Mouse (Mus musculus) intestine, embryonic 16.5 days (tissue): ENCODE data around the gene Tns1. TPM values are rescaled to one million over a fixed set of nuclear protein-coding genes. Genes with fewer than 3 reads are reported as not detected.

Source experiments
- ATAC-seq: fragments of 200-750 bp; cut with Nextera tagmentation; 2 replicates; pipeline ENCODE4 v1.8.0; 2017; ENCODE audit warnings: moderate TSS enrichment, moderate library complexity
- H3K27ac ChIP-seq: fragments of 300-500 bp; sonication (generic); 2 replicates; pipeline ENCODE4 v1.5.1; 2014; ENCODE audit warnings: mild to moderate bottlenecking, low read length
- H3K27me3 ChIP-seq: fragments of 300-500 bp; sonication (generic); replicated peaks from 2 replicates; pipeline ENCODE4 v1.6.1; 2014; ENCODE audit warnings: low read length, control low read depth, mixed read lengths; ENCODE audit not compliant: control insufficient read depth, insufficient read depth
- H3K36me3 ChIP-seq: fragments of 300-500 bp; sonication (generic); 2 replicates; pipeline ENCODE4 v1.6.1; 2014; ENCODE audit warnings: low read length, control low read depth; ENCODE audit not compliant: control insufficient read depth, insufficient read depth
- H3K4me1 ChIP-seq: fragments of 300-500 bp; sonication (generic); 2 replicates; pipeline ENCODE4 v1.6.1; 2014; ENCODE audit warnings: low read length, control low read depth, mixed read lengths; ENCODE audit not compliant: control insufficient read depth, insufficient read depth
- H3K4me2 ChIP-seq: fragments of 300-500 bp; sonication (generic); 2 replicates; pipeline ENCODE4 v1.6.1; 2014; ENCODE audit warnings: low read depth, low read length, control low read depth
- H3K4me3 ChIP-seq: fragments of 300-500 bp; sonication (generic); 2 replicates; pipeline ENCODE4 v1.5.1; 2014; ENCODE audit warnings: mild to moderate bottlenecking, low read length
- H3K9ac ChIP-seq: fragments of 300-500 bp; sonication (generic); 2 replicates; pipeline ENCODE4 v1.6.1; 2014; ENCODE audit warnings: low read depth, low read length
- H3K9me3 ChIP-seq: fragments of 300-500 bp; sonication (generic); 2 replicates; pipeline ENCODE4 v1.6.1; 2016; ENCODE audit warnings: low read length, control low read depth; ENCODE audit not compliant: control insufficient read depth
- WGBS: fragments of 180-500 bp; shearing (Covaris S2); extraction: QIAGEN DNeasy Blood & Tissue Kit; methylation state at CpG from one replicate; pipeline ENCODE4 v1.1.7; 2014; 5-methylcytosine and 5-hydroxymethylcytosine counted together
- polyA plus RNA-seq: library from polyadenylated mRNA; unstranded; fragments of >200 nt; fragmentation: Nextera tagmentation; extraction: Ambion mirVana; gene quantifications from 2 replicates; pipeline ENCODE4 v1.2.1, GENCODE M21; 2015

Tns1 gene
- polyA plus RNA-seq, 1 experiment from 2014 or later = 20.2 TPM

DNA sequence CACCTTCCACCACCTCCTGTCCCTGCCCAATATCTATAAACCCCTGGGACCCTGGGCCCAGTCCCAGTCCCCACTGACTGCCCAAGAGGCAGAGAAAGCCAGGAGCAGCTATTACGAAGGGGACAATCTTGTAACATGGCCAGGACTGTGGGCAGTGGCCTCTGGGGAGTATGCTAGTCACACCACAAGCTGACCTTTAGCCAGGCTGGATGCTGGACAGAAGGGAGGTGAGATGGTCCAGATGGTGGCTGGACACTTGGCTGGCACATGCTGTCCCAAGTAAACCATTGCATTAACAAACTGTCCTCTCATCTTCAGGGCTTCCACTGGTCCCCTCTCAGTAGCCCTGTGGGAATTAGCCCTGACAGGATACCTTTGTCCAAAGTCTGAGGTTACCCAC, 79.8 kb downstream of the Tns1 start:
- H3K36me3 ChIP-seq = no peaks in the 10 kb centered on the region
- H3K9me3 ChIP-seq = no peaks in the 10 kb centered on the region
- no peak overlapping the region for H3K9ac ChIP-seq
- H3K27ac ChIP-seq = no peak overlapping the region
- ATAC-seq = no peak
- no peaks in the 10 kb centered on the region for H3K27me3 ChIP-seq
- WGBS = 80% methylated on average over 1 of the region's 1 CpGs
- no peak overlapping the region for H3K4me3 ChIP-seq
- H3K4me2 ChIP-seq = no peak overlapping the region
- H3K4me1 ChIP-seq = peaks cover 31% of the 10 kb centered on the region

DNA sequence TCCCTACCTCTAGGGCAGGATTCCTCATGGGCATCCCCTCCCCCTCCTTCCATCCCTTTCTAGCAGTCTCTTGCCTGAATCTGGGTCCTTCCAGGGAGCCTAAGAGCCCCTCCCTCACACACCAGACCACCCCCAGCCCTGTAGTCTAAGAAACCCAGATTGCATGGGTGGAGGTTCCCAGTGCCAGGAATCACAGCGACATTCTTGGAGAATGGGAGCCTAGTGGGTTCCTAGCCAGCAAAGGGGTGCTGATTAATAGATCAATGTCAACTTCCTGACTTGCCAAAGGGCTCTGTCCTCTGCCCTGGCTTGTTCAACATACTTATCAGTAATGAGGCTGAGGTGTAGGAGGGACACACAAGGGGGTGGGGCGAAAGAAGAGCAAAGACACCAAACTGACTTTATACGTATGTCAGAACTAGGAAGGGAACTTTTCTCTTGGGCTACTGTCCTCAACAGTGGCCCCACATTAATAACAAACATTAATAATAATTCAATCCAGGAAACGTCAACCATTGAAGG, 80.6 kb downstream of the Tns1 start:
- no peak for ATAC-seq
- Histone ChIP-seq H3K9ac (no peak overlapping the region), H3K36me3 (no peaks in the 10 kb centered on the region), H3K27me3 (no peaks in the 10 kb centered on the region), H3K27ac (no peak overlapping the region), H3K4me2 (no peak overlapping the region), H3K4me3 (no peak overlapping the region), H3K4me1 (peaks cover 31% of the 10 kb centered on the region), H3K9me3 (no peaks in the 10 kb centered on the region)
- WGBS = 37% methylated on average over 4 of the region's 4 CpGs

DNA sequence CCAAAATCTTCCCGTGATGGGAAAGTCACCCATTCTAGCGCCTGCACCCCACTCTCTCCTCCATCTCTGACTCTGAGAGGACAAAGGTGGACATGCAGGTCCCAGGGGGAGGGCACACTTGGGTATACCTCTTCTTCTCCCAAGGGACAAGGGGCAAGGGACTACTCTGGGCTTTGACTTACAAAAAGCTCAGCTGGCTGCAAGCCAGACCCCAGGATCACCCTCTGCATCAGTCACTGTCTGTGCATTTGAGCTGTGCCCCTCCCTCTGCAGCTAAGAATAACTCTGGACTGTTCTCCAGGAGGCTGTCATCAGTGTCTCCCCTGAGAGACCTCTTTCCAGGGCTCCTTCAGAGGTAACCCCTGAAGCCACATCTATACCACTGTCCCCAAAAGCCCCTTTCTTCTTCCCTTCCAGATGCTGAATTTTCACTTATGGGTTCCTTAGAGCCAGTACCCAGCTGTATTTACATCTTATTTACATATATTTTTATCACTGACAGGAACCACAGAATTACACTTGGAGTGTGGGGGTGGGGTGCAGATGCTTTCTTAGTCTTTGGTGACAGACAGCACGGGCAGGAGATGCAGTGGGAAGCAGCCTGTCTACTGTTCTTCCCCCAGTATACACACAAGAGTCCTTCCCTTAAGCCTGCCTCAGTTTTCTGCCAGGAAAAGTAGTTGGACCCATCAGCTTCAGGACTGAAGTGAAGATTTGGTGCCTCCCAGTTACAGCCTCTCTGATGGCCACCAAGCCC, 81.4 kb downstream of the Tns1 start:
- no peak for ATAC-seq
- WGBS = 60% methylated on average over 3 of the region's 3 CpGs
- no peak overlapping the region for H3K9ac ChIP-seq

DNA sequence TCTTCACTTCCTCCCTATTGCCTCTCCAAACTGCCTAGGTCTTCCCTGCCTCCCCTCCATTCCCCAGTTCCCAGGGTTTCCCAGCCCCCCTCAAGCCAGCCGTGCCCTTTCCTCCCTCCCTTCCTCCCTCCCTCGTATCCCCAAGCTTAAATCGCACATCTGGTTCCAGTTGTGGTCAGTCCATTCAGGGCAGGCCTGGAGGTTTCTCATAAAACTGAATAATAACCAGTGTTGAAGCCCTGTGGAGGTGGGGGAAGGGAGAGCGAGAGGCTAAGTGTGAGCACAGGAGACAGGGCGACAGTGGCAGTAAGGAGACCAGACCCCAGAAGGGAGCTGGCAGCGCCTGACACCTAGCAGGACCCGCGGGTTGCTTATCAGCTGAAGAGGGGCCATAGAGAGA, 82.6 kb downstream of the Tns1 start:
- no peak overlapping the region for H3K9ac ChIP-seq
- H3K27ac ChIP-seq = 0 out of 2 replicates have a peak overlapping the region, but pooled peaks have one; percentile 32
- H3K9me3 ChIP-seq = no peaks in the 10 kb centered on the region
- no peaks in the 10 kb centered on the region for H3K27me3 ChIP-seq
- H3K4me1 ChIP-seq = peaks cover 28% of the 10 kb centered on the region
- no peak overlapping the region for H3K4me3 ChIP-seq
- no peaks in the 10 kb centered on the region for H3K36me3 ChIP-seq
- WGBS = 27% methylated on average over 8 of the region's 8 CpGs
- no peak for ATAC-seq
- no peak overlapping the region for H3K4me2 ChIP-seq

More for the DNA sequence above, 81.4 kb downstream of the Tns1 start:
- peaks cover 30% of the 10 kb centered on the region for H3K4me1 ChIP-seq
- H3K4me3 ChIP-seq = no peak overlapping the region
- no peak overlapping the region for H3K4me2 ChIP-seq
- H3K27me3 ChIP-seq = no peaks in the 10 kb centered on the region
- H3K36me3 ChIP-seq = no peaks in the 10 kb centered on the region
- H3K9me3 ChIP-seq = no peaks in the 10 kb centered on the region
- H3K27ac ChIP-seq = no peak overlapping the region

- no peak overlapping the region for H3K4me3 ChIP-seq
- no peak overlapping the region for H3K4me2 ChIP-seq
- 0 out of 2 replicates have a peak overlapping the region, but pooled peaks have one; percentile 32 for H3K27ac ChIP-seq
- 59% methylated on average over 7 of the region's 7 CpGs for WGBS
- H3K9ac ChIP-seq = no peak overlapping the region
- peaks cover 33% of the 10 kb centered on the region for H3K4me1 ChIP-seq
- no peaks in the 10 kb centered on the region for H3K36me3 ChIP-seq
- no peaks in the 10 kb centered on the region for H3K9me3 ChIP-seq
- no peaks in the 10 kb centered on the region for H3K27me3 ChIP-seq
- no peak for ATAC-seq
These were observed 83.1 kb downstream of the Tns1 start for GRCm38 (mm10) chr1:74041178-74041577.

GRCm38 (mm10) chr1:74036560-74037390, 87.5 kb downstream of the Tns1 start:
- Histone ChIP-seq H3K36me3 (no peaks in the 10 kb centered on the region), H3K27me3 (no peaks in the 10 kb centered on the region), H3K9me3 (no peaks in the 10 kb centered on the region), H3K9ac (peak overlapping the region; percentile 70), H3K4me2 (peak overlapping the region; percentile 67), H3K4me1 (peaks cover 35% of the 10 kb centered on the region), H3K4me3 (peak overlapping the region; percentile 59), H3K27ac (peak overlapping the region; percentile 55)
- 3% methylated on average over 40 of the region's 40 CpGs for WGBS
- ATAC-seq = peak; percentile 69

DNA sequence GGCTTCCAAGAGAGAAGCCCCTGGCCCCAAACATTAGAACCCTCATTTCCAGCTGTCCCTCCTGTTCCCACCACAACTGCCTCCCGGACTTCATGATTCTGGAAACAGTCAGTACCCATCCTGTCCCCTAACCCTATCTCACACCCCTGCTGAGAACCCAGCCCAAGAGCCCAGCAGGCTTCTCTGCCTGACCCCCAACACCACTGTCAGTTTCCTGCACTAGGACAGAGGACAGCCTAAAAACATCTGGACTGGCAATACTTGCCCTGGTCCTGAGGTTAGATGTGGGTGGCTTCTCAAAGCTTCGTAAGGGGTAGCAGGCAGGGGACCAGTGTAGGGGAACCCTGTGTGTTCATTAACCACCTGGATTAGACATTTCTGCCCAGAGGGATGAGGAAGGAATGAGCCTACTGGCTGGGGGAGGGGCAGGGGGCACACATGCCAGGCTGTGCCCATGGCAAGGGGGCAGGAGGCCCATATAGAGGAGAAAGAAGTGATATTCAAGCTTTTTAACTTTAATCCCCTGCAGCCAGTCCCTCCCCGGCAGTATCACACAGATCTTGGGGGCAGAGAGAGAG, 88.2 kb downstream of the Tns1 start:
- peak overlapping the region; percentile 70 for H3K9ac ChIP-seq
- H3K27ac ChIP-seq = 0 out of 2 replicates have a peak overlapping the region, but pooled peaks have one; percentile 55
- peak overlapping the region; percentile 67 for H3K4me2 ChIP-seq
- H3K36me3 ChIP-seq = no peaks in the 10 kb centered on the region
- peaks cover 38% of the 10 kb centered on the region for H3K4me1 ChIP-seq
- peak overlapping the region; percentile 59 for H3K4me3 ChIP-seq
- H3K9me3 ChIP-seq = no peaks in the 10 kb centered on the region
- ATAC-seq = no peak
- no peaks in the 10 kb centered on the region for H3K27me3 ChIP-seq
- WGBS = 63% methylated on average over 3 of the region's 3 CpGs

GRCm38 (mm10) chr1:74035487-74035886, 88.8 kb downstream of the Tns1 start:
- H3K36me3 ChIP-seq = no peaks in the 10 kb centered on the region
- no peaks in the 10 kb centered on the region for H3K27me3 ChIP-seq
- peak overlapping the region; percentile 70 for H3K9ac ChIP-seq
- no peak overlapping the region for H3K27ac ChIP-seq
- WGBS = 61% methylated on average over 4 of the region's 4 CpGs
- no peak for ATAC-seq
- H3K9me3 ChIP-seq = no peaks in the 10 kb centered on the region
- H3K4me1 ChIP-seq = peaks cover 41% of the 10 kb centered on the region
- peak overlapping the region; percentile 67 for H3K4me2 ChIP-seq
- peak overlapping the region; percentile 59 for H3K4me3 ChIP-seq

DNA sequence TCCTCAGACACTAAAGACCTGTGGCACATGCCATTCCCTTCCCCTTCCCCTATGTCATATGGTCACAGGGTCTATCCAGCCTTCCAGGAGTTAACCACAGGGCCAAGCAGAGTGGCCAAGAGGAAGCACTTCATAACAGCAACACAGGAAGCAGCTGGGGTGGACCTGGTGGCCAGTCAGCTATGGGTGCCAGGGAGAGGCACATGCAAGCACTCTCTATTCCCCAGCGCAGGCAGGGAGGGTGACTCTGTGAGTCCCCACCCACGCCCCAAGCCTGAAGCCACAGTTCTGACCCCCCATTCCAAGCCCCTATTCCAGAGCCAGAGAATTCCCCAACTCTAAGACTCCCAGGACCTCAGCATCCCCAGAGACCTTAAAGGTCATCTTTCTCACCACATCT, 89.5 kb downstream of the Tns1 start:
- Histone ChIP-seq H3K27me3 (no peaks in the 10 kb centered on the region), H3K27ac (no peak overlapping the region), H3K9ac (no peak overlapping the region), H3K36me3 (no peaks in the 10 kb centered on the region), H3K4me2 (no peak overlapping the region), H3K4me1 (peaks cover 44% of the 10 kb centered on the region), H3K4me3 (no peak overlapping the region), H3K9me3 (no peaks in the 10 kb centered on the region)
- no peak for ATAC-seq
- 58% methylated on average over 2 of the region's 2 CpGs for whole genome bisulfite sequencing
